Mouse (Mus musculus): Measurements from ENCODE around the gene Foxp3.

GRCm38 (mm10) chrX:7570481-7571175 lies 2.8 kb upstream of the Foxp3 start:
- TF ChIP-seq CTCF (IDR thresholded peaks at IDR 0.05; ENCODE audit: borderline replicate concordance, insufficient read depth, low read length) (no peak), POLR2A (IDR thresholded peaks at IDR 0.05; ENCODE audit: low read depth, low read length) (no peak)
